Comparison of ENCODE assay signal across 23 mouse cellular contexts in genomic region chr2:128731951-128732350, GRCm38 (mm10). TPM values are rescaled to one million over a fixed set of nuclear protein-coding genes. Genes with fewer than 3 reads are reported as not detected.
DNase-seq lines count a peak whose midpoint lies in the region; TF ChIP-seq lines count a peak whose summit lies in the region.
"Had no signal": no experiment of that assay in that cellular context is flagged by ENCODE, and none has a peak within 500 bp of the region (broad histone marks: within the 10 kb centered on the region; RNA-seq: fewer than 3 reads in every experiment).

No protein-coding gene starts in this region.

- no peak for TF ChIP-seq POLR2A in embryonic fibroblast, embryonic 13.5 days (IDR thresholded peaks at IDR 0.05; ENCODE audit: low read depth, low read length)

- DNase-seq in 3134 (ENCODE audit: extremely low read depth, insufficient read length, low spot score) = peak; percentile 37
- DNase-seq in 3T3-L1 (ENCODE audit: low read depth, low spot score) = peak; percentile 79
- DNase-seq in NIH3T3 (ENCODE audit: low read depth) = peak; percentile 60
- DNase-seq in right cerebral cortex, postnatal 25 days = no peak
- no peak for DNase-seq in heart, adult 18-20 months
- DNase-seq in heart, postnatal 10 days = no peak
- DNase-seq in B cell, adult 2 months = no peak
- DNase-seq: adrenal gland, adult 2 months; adrenal gland, postnatal 10 days; adrenal gland, postnatal 25 days; cerebellum, adult 11 months; cerebellum, adult 18-20 months; cerebellum, adult 8-10 months; cerebellum, adult 9-11 months; cerebellum, postnatal 14 days; cerebellum, postnatal 36 days; embryo, embryonic 11 days had no signal

- intact Hi-C loops in heart, postnatal 10 days (cut with DNase I) = no loop called here

- H3K4me1 ChIP-seq in embryonic fibroblast, embryonic 13.5 days (ENCODE audit: control insufficient read depth, insufficient read depth, low read length) = peaks cover 16% of the 10 kb centered on the region
- H3K4me1 ChIP-seq: forebrain, embryonic 12.5 days had no signal

- peak overlapping the region; percentile 47; the same call in 1 of the 2 replicates for H3K27ac ChIP-seq in embryonic fibroblast, embryonic 13.5 days (ENCODE audit: insufficient read depth, low read length)
- H3K27ac ChIP-seq: embryonic facial prominence, embryonic 13.5 days; embryonic facial prominence, embryonic 15.5 days; forebrain, embryonic 10.5 days; forebrain, embryonic 12.5 days had no signal

- H3K4me3 ChIP-seq in embryonic fibroblast, embryonic 13.5 days (ENCODE audit: insufficient read depth, low read length) = no peak overlapping the region
- H3K4me3 ChIP-seq: embryonic facial prominence, embryonic 13.5 days; embryonic facial prominence, embryonic 15.5 days; forebrain, embryonic 10.5 days; forebrain, embryonic 12.5 days had no signal

- no peak for TF ChIP-seq CTCF in embryonic fibroblast, embryonic 13.5 days (IDR thresholded peaks at IDR 0.05; ENCODE audit: borderline replicate concordance, insufficient read depth, low read length)

RNA-seq across cellular contexts. Expression of gene Mertk, which starts 33.2 kb away (rescaled TPM):
- polyA plus RNA-seq in embryonic fibroblast, embryonic 13.5 days (2011; ENCODE audit: insufficient read length, low read depth, missing spikeins) = 7.3 and 9.3 TPM in 2 replicates
- 1 to 10 TPM; 6.3 to 7.3 TPM for total RNA-seq in heart, adult 18-20 months (2021)
- 1 to 10 TPM; 5.2 to 6.7 TPM for total RNA-seq in heart, postnatal 10 days (2021)
- polyA plus RNA-seq: G1E had no signal

RNA-seq across cellular contexts. Expression of gene Anapc1, which starts 44.8 kb away (rescaled TPM):
- polyA plus RNA-seq in embryonic fibroblast, embryonic 13.5 days (2011; ENCODE audit: insufficient read length, low read depth, missing spikeins) = 125 and 128 TPM in 2 replicates
- total RNA-seq in heart, adult 18-20 months (2021) = 10 to 100 TPM; 36.6 to 43.3 TPM
- 10 to 100 TPM; 62.8 to 63.9 TPM for total RNA-seq in heart, postnatal 10 days (2021)

Comparison
In these comparisons a context has a peak if more than half of its experiments do, and no peak if none do; other contexts are left out.
1. DNase-seq: peak in 3134 (single experiment), 3T3-L1 (single experiment) and NIH3T3 (single experiment); none in right cerebral cortex, postnatal 25 days (single experiment), heart, adult 18-20 months (0 of 2), heart, postnatal 10 days (0 of 2) and B cell, adult 2 months (0 of 2).